Mouse (Mus musculus) intestine, postnatal 0 days (tissue): ENCODE data around the gene Ccdc153. TPM values are rescaled to one million over a fixed set of nuclear protein-coding genes. Genes with fewer than 3 reads are reported as not detected.

Experiments used
- ATAC-seq: fragments of 200-750 bp; cut with Nextera tagmentation; 2 replicates; pipeline ENCODE4 v1.8.0; 2017; ENCODE audit warnings: mild to moderate bottlenecking, moderate TSS enrichment, moderate library complexity
- H3K27ac ChIP-seq: fragments of 300-500 bp; sonication (generic); 2 replicates; pipeline ENCODE4 v1.5.1; 2014; ENCODE audit warnings: mild to moderate bottlenecking, low read depth, low read length, moderate library complexity
- H3K27me3 ChIP-seq: fragments of 300-500 bp; sonication (generic); replicated peaks from 2 replicates; pipeline ENCODE4 v1.6.1; 2014; ENCODE audit warnings: low read length, mixed read lengths; ENCODE audit not compliant: control insufficient read depth, insufficient read depth
- H3K36me3 ChIP-seq: fragments of 300-500 bp; sonication (generic); 2 replicates; pipeline ENCODE4 v1.6.1; 2014; ENCODE audit warnings: mild to moderate bottlenecking, moderate library complexity; ENCODE audit not compliant: control insufficient read depth, insufficient read depth
- H3K4me1 ChIP-seq: fragments of 300-500 bp; sonication (generic); replicated peaks from 2 replicates; pipeline ENCODE4 v1.6.1; 2014; ENCODE audit warnings: antibody characterized with exemption, low read length, mixed read lengths; ENCODE audit not compliant: control insufficient read depth, insufficient read depth
- H3K4me2 ChIP-seq: fragments of 300-500 bp; sonication (generic); replicated peaks from 2 replicates; pipeline ENCODE4 v1.6.1; 2014; ENCODE audit warnings: low read depth, mild to moderate bottlenecking, moderate library complexity
- H3K4me3 ChIP-seq: fragments of 300-500 bp; sonication (generic); 2 replicates; pipeline ENCODE4 v1.5.1; 2014; ENCODE audit warnings: low read depth, low read length
- H3K9ac ChIP-seq: fragments of 300-500 bp; sonication (generic); 2 replicates; pipeline ENCODE4 v1.6.1; 2014; ENCODE audit warnings: mild to moderate bottlenecking, low read depth, low read length
- H3K9me3 ChIP-seq: fragments of 300-500 bp; sonication (generic); 2 replicates; pipeline ENCODE4 v1.6.1; 2016; ENCODE audit warnings: mixed run types; ENCODE audit not compliant: control insufficient read depth
- CTCF ChIP-seq: sonication (generic); IDR thresholded peaks from 2 replicates; pipeline ENCODE4 v1.5.1; 2016; ENCODE audit warnings: low read depth, mild to moderate bottlenecking, control low read depth, antibody characterized with exemption, moderate library complexity
- WGBS: fragments of 180-500 bp; shearing (Covaris S2); extraction: QIAGEN DNeasy Blood & Tissue Kit; methylation state at CpG from one replicate; pipeline ENCODE4 v1.1.7; 2014; 5-methylcytosine and 5-hydroxymethylcytosine counted together
- polyA plus RNA-seq: library from polyadenylated mRNA; unstranded; fragments of >200 nt; fragmentation: Nextera tagmentation; extraction: Ambion mirVana; gene quantifications from 2 replicates; pipeline ENCODE4 v1.2.1, GENCODE M21; 2015

Ccdc153 gene
- polyA plus RNA-seq, 1 experiment from 2014 or later: not detected

- no peaks in the 10 kb centered on the region for H3K4me1 ChIP-seq
- H3K9ac ChIP-seq: no peak overlapping the region
- no peaks in the 10 kb centered on the region for H3K36me3 ChIP-seq
- peak overlapping the region; percentile 60 for H3K4me2 ChIP-seq
- no peak overlapping the region; the same call in 1 of the 2 replicates for H3K4me3 ChIP-seq
- TF ChIP-seq CTCF: peak; percentile 81
- H3K27me3 ChIP-seq: no peaks in the 10 kb centered on the region
- H3K27ac ChIP-seq: no peak overlapping the region
- H3K9me3 ChIP-seq: no peaks in the 10 kb centered on the region
- 48% methylated on average over 26 of the region's 26 CpGs for WGBS
- peak; percentile 58 for ATAC-seq
Observed at GRCm38 (mm10) chr9:44249181-44250146, 9.0 kb downstream of the Ccdc153 start.

GRCm38 (mm10) chr9:44250445-44250844 is 10.0 kb downstream of the Ccdc153 start:
- ATAC-seq: no peak
- 54% methylated on average over 4 of the region's 4 CpGs for WGBS
- Histone ChIP-seq H3K4me3 (peak overlapping the region; percentile 38), H3K4me2 (peak overlapping the region; percentile 60), H3K9ac (peak overlapping the region; percentile 37; the same call in 1 of the 2 replicates), H3K4me1 (no peaks in the 10 kb centered on the region), H3K9me3 (no peaks in the 10 kb centered on the region), H3K36me3 (no peaks in the 10 kb centered on the region), H3K27me3 (no peaks in the 10 kb centered on the region), H3K27ac (peak overlapping the region; percentile 78; the same call in 1 of the 2 replicates)
- TF ChIP-seq CTCF: no peak

GRCm38 (mm10) chr9:44251314-44251713 is 10.8 kb downstream of the Ccdc153 start, which contains the start of gene Pdzd3:
Pdzd3 (minus strand) TSS chr9:44251471.
- H3K27ac ChIP-seq: peak within 1 kb of the TSS; percentile 78
- H3K36me3 ChIP-seq: no peaks in the 10 kb centered on the region
- H3K4me1 ChIP-seq: no peaks in the 10 kb centered on the region
- peak within 1 kb of the TSS; percentile 37 for H3K9ac ChIP-seq
- WGBS: 34% methylated on average over 10 of the region's 10 CpGs
- peak; percentile 86 for ATAC-seq
- H3K4me3 ChIP-seq: peak within 1 kb of the TSS; percentile 38
- H3K4me2 ChIP-seq: peak within 1 kb of the TSS; percentile 60
- no peak for TF ChIP-seq CTCF
- no peaks in the 10 kb centered on the region for H3K27me3 ChIP-seq
- H3K9me3 ChIP-seq: no peaks in the 10 kb centered on the region

GRCm38 (mm10) chr9:44253441-44253840 is 13.0 kb downstream of the Ccdc153 start:
- Histone ChIP-seq H3K36me3 (no peaks in the 10 kb centered on the region), H3K4me2 (no peak overlapping the region), H3K4me1 (no peaks in the 10 kb centered on the region), H3K27me3 (no peaks in the 10 kb centered on the region), H3K27ac (no peak overlapping the region), H3K9me3 (no peaks in the 10 kb centered on the region), H3K4me3 (no peak overlapping the region), H3K9ac (no peak overlapping the region)
- 89% methylated on average over 6 of the region's 6 CpGs for WGBS
- no peak for TF ChIP-seq CTCF
- no peak for ATAC-seq

GRCm38 (mm10) chr9:44254508-44255135 is 14.1 kb downstream of the Ccdc153 start:
- no peak for ATAC-seq
- TF ChIP-seq CTCF: no peak
- 18% methylated on average over 5 of the region's 5 CpGs for WGBS

GRCm38 (mm10) chr9:44255136-44255521 is 14.7 kb downstream of the Ccdc153 start:
- no peak for ATAC-seq
- Histone ChIP-seq H3K27me3 (no peaks in the 10 kb centered on the region), H3K4me2 (no peak overlapping the region), H3K9ac (no peak overlapping the region), H3K36me3 (no peaks in the 10 kb centered on the region), H3K27ac (no peak overlapping the region), H3K4me1 (no peaks in the 10 kb centered on the region), H3K9me3 (no peaks in the 10 kb centered on the region), H3K4me3 (no peak overlapping the region)
- WGBS: 76% methylated on average over 6 of the region's 6 CpGs
- TF ChIP-seq CTCF: no peak

More at GRCm38 (mm10) chr9:44254508-44255135, 14.1 kb downstream of the Ccdc153 start:
- Histone ChIP-seq H3K4me2 (no peak overlapping the region), H3K9me3 (no peaks in the 10 kb centered on the region), H3K36me3 (no peaks in the 10 kb centered on the region), H3K4me1 (no peaks in the 10 kb centered on the region), H3K4me3 (no peak overlapping the region), H3K9ac (no peak overlapping the region), H3K27ac (no peak overlapping the region), H3K27me3 (no peaks in the 10 kb centered on the region)
